Mouse (Mus musculus) small intestine, adult 2 months (tissue): ENCODE measurements around the gene Taar6.

Experiments
- CTCF ChIP-seq: fragments of 200-500 bp; IDR thresholded peaks from 2 replicates; pipeline ENCODE4 v1.5.1; 2012; ENCODE audit warnings: low read depth, mild to moderate bottlenecking, control low read depth, inconsistent platforms, low read length, moderate library complexity, mixed read lengths; ENCODE audit not compliant: insufficient replicate concordance, insufficient read length; ENCODE audit errors: extremely low read depth
- POLR2A ChIP-seq: fragments of 200-500 bp; IDR thresholded peaks from 2 replicates; pipeline ENCODE4 v1.6.1; 2012; ENCODE audit warnings: low read depth, mild to moderate bottlenecking, control low read depth, inconsistent platforms, low read length, moderate library complexity

DNA sequence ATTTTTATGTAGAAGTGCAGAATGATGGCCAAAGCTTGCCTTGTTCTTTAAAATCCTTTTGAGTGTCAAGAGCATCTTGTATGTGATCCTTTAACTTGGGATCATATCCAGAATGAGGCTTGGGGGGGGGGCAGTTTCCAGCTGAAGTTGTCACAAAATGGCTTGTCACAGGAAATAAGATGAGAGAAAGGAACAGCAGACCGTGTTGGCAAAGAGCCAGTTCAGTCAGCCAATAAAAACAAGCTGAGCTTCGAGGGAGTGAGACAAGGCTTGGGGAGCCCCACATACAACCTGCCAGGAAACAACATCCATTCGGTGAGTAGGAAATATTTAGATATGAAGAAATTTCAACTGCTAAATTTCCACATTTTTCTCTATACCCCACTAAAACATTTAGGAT, 22.0 kb downstream of the Taar6 start:
- TF ChIP-seq CTCF, result no peak
- no peak for TF ChIP-seq POLR2A
